Mouse (Mus musculus) MEL (cell line): ENCODE data around the gene Sgms1. TPM values are rescaled to one million over a fixed set of nuclear protein-coding genes. Genes with fewer than 3 reads are reported as not detected.

Experiments used
- DNase-seq: peaks from one replicate; pipeline ENCODE4 v3.0.0; 2011; ENCODE audit warnings: low read depth, low spot score
- H3K27ac ChIP-seq: 2 replicates; pipeline ENCODE4 v1.5.1; 2012; ENCODE audit warnings: low read depth, mild to moderate bottlenecking, control low read depth, low read length, moderate library complexity; ENCODE audit not compliant: control insufficient read depth
- H3K27me3 ChIP-seq, 2 experiments: fragments of 150-350 bp in 1 of 2; sonication (generic) in 1 of 2; 2 replicates each; pipeline ENCODE4 v1.6.1; 2012; ENCODE audit warnings: low read length in 2 of 2, mild to moderate bottlenecking in 2 of 2, improper control_type of control experiment in 1 of 2, moderate library complexity in 1 of 2; ENCODE audit not compliant: insufficient read depth in 2 of 2, control insufficient read depth in 1 of 2
- H3K36me3 ChIP-seq, 2 experiments: 2 replicates each; pipeline ENCODE4 v1.6.1; 2012 to 2014; ENCODE audit warnings: low read length in 2 of 2, improper control_type of control experiment in 1 of 2, inconsistent platforms in 1 of 2, mild to moderate bottlenecking in 1 of 2; ENCODE audit not compliant: insufficient read depth in 2 of 2, control insufficient read depth in 1 of 2
- H3K4me1 ChIP-seq, 2 experiments: fragments of 150-350 bp in 1 of 2; sonication (generic) in 1 of 2; 2 replicates each; pipeline ENCODE4 v1.6.1; 2012; ENCODE audit warnings: low read length in 2 of 2, improper control_type of control experiment in 1 of 2, mild to moderate bottlenecking in 1 of 2; ENCODE audit not compliant: insufficient read depth in 2 of 2, control insufficient read depth in 1 of 2
- H3K4me3 ChIP-seq, 2 experiments: fragments of 150-350 bp in 1 of 2; sonication (generic) in 1 of 2; 2 replicates each; pipeline ENCODE4 v1.5.1; 2012; ENCODE audit warnings: low read depth in 2 of 2, low read length in 2 of 2, mild to moderate bottlenecking in 2 of 2, moderate library complexity in 2 of 2, control low read depth in 1 of 2, improper control_type of control experiment in 1 of 2; ENCODE audit not compliant: control insufficient read depth in 1 of 2, insufficient read depth in 1 of 2
- H3K79me2 ChIP-seq: 2 replicates; pipeline ENCODE4 v1.6.1; 2012; ENCODE audit warnings: mild to moderate bottlenecking, low read length, moderate library complexity; ENCODE audit not compliant: control insufficient read depth, poor library complexity, insufficient read depth
- H3K9ac ChIP-seq: 2 replicates; pipeline ENCODE4 v1.6.1; 2012; ENCODE audit warnings: low read depth, mild to moderate bottlenecking, control low read depth, low read length, moderate library complexity; ENCODE audit not compliant: control insufficient read depth, poor library complexity, severe bottlenecking
- H3K9me3 ChIP-seq: fragments of 150-350 bp; sonication (generic); replicated peaks from 2 replicates; pipeline ENCODE4 v1.6.1; 2012; ENCODE audit warnings: mild to moderate bottlenecking, low read length, improper control_type of control experiment, moderate library complexity; ENCODE audit not compliant: insufficient read depth
- CHD1 ChIP-seq: IDR thresholded peaks from 2 replicates; pipeline ENCODE4 v1.6.1; 2012; ENCODE audit warnings: low read depth, mild to moderate bottlenecking, inconsistent platforms, low read length, improper control_type of control experiment
- ELF1 ChIP-seq: IDR thresholded peaks from 2 replicates; pipeline ENCODE4 v1.6.1; 2014; ENCODE audit warnings: low read depth, mild to moderate bottlenecking, inconsistent platforms, low read length, improper control_type of control experiment, moderate library complexity
- EP300 ChIP-seq, 2 experiments: IDR thresholded peaks; 2 replicates each; pipeline ENCODE4 v1.6.1; 2011; ENCODE audit warnings: improper control_type of control experiment in 2 of 2, low read length in 2 of 2, low read depth in 1 of 2, mild to moderate bottlenecking in 1 of 2
- ETS1 ChIP-seq: IDR thresholded peaks from 2 replicates; pipeline ENCODE4 v1.6.1; 2012; ENCODE audit warnings: low read depth, mild to moderate bottlenecking, inconsistent platforms, low read length, improper control_type of control experiment, moderate library complexity
- GABPA ChIP-seq: IDR thresholded peaks from 2 replicates; pipeline ENCODE4 v1.6.1; 2012; ENCODE audit warnings: low read depth, mild to moderate bottlenecking, inconsistent platforms, low read length, improper control_type of control experiment, moderate library complexity
- GATA1 ChIP-seq: IDR thresholded peaks from 2 replicates; pipeline ENCODE4 v1.6.1; 2011; ENCODE audit warnings: low read depth, low read length, improper control_type of control experiment
- MAFK ChIP-seq: IDR thresholded peaks from 2 replicates; pipeline ENCODE4 v1.6.1; 2011; ENCODE audit warnings: low read depth, mild to moderate bottlenecking, low read length, improper control_type of control experiment, borderline replicate concordance
- MAX ChIP-seq: IDR thresholded peaks from 2 replicates; pipeline ENCODE4 v1.6.1; 2011; ENCODE audit warnings: low read length, improper control_type of control experiment
- MEF2A ChIP-seq: IDR thresholded peaks from 2 replicates; pipeline ENCODE4 v1.6.1; 2014; ENCODE audit warnings: low read depth, mild to moderate bottlenecking, inconsistent platforms, low read length, improper control_type of control experiment; ENCODE audit not compliant: poor library complexity, insufficient replicate concordance, severe bottlenecking; ENCODE audit errors: extremely low read depth
- NRF1 ChIP-seq: IDR thresholded peaks from 2 replicates; pipeline ENCODE4 v1.6.1; 2014; ENCODE audit warnings: low read depth, mild to moderate bottlenecking, inconsistent platforms, low read length, improper control_type of control experiment, moderate library complexity; ENCODE audit not compliant: poor library complexity, insufficient read depth, severe bottlenecking
- RCOR1 ChIP-seq: IDR thresholded peaks from 2 replicates; pipeline ENCODE4 v1.6.1; 2012; ENCODE audit warnings: low read depth, mild to moderate bottlenecking, inconsistent platforms, low read length, improper control_type of control experiment
- TAL1 ChIP-seq: IDR thresholded peaks from 2 replicates; pipeline ENCODE4 v1.6.1; 2012; ENCODE audit warnings: mild to moderate bottlenecking, inconsistent platforms, low read length, moderate library complexity, mixed read lengths
- USF1 ChIP-seq: IDR thresholded peaks from 2 replicates; pipeline ENCODE4 v1.6.1; 2014; ENCODE audit warnings: low read depth, mild to moderate bottlenecking, inconsistent platforms, low read length, improper control_type of control experiment, moderate library complexity
- ZC3H11A ChIP-seq: IDR thresholded peaks from 2 replicates; pipeline ENCODE4 v1.6.1; 2012; ENCODE audit warnings: low read depth, mild to moderate bottlenecking, inconsistent platforms, low read length, improper control_type of control experiment
- ZNF384 ChIP-seq: IDR thresholded peaks from 2 replicates; pipeline ENCODE4 v1.6.1; 2012; ENCODE audit warnings: low read depth, mild to moderate bottlenecking, inconsistent platforms, low read length, improper control_type of control experiment
- polyA plus RNA-seq, 2 experiments: library from polyadenylated mRNA; stranded (reverse) in 1 of 2; unstranded in 1 of 2; fragments of >175 nt in 1 of 2; fragments of >200 nt in 1 of 2; gene quantifications; 2 replicates each; pipeline versions ENCODE4 v1.2.1 to v1.2.4; 2012; ENCODE audit warnings: low replicate concordance in 2 of 2, low read depth in 1 of 2; ENCODE audit not compliant: insufficient read length in 2 of 2, insufficient read depth in 1 of 2, missing spikeins in 1 of 2
- total RNA-seq: library from RNA; depleted of rRNA; stranded (reverse); fragments of 300-350 nt; gene quantifications from 2 replicates; pipeline ENCODE4 v1.2.3, GENCODE M21; 2012

The Sgms1 gene
- total and polyA plus RNA-seq, 3 experiments = 16.3 to 18.5 TPM; not detected in 1

- DNase-seq = no peak
- Histone ChIP-seq H3K36me3 (peaks cover 0 to 69% of the 10 kb centered on the region in 2 experiments; a peak in 2 of 4 replicates), H3K27ac (no peak overlapping the region), H3K27me3 (no peaks in the 10 kb centered on the region), H3K9ac (no peak overlapping the region), H3K4me1 (peaks cover 41 to 53% of the 10 kb centered on the region in 2 experiments), H3K4me3 (no peak overlapping the region), H3K9me3 (no peaks in the 10 kb centered on the region), H3K79me2 (no peaks in the 10 kb centered on the region; the same call in 1 of the 2 replicates)
- TF ChIP-seq NRF1 = no peak
- TF ChIP-seq MAFK = no peak
- TF ChIP-seq GABPA = no peak
- no peak for TF ChIP-seq ZNF384
- TF ChIP-seq TAL1 = no peak
- no peak for TF ChIP-seq MEF2A
- no peak for TF ChIP-seq ZC3H11A
- TF ChIP-seq USF1 = no peak
- no peak for TF ChIP-seq CHD1
- TF ChIP-seq RCOR1 = no peak
- no peak for TF ChIP-seq GATA1
- TF ChIP-seq EP300 (IDR thresholded peaks at IDR 0.05; ENCODE audit: low read depth in 1 of 2, low read length in 2 of 2) = no peak
- no peak for TF ChIP-seq ETS1
- no peak for TF ChIP-seq MAX
Observed at GRCm38 (mm10) chr19:32259830-32260229, 129.7 kb downstream of the Sgms1 start.

GRCm38 (mm10) chr19:32259048-32259447 is 130.5 kb downstream of the Sgms1 start:
- no peaks in the 10 kb centered on the region for H3K27me3 ChIP-seq
- no peak for TF ChIP-seq CHD1
- 0 out of 2 replicates have a peak, but pooled peaks have one; percentile 29 for TF ChIP-seq GATA1
- TF ChIP-seq ZNF384 = no peak
- peak; percentile 24; the same call in 1 of the 2 replicates for TF ChIP-seq ETS1
- 0 out of 2 replicates have a peak, but pooled peaks have one; percentile 19 for TF ChIP-seq ELF1
- TF ChIP-seq EP300 (IDR thresholded peaks at IDR 0.05; ENCODE audit: low read depth in 1 of 2, low read length in 2 of 2) = peak in 1 of 2 experiments; percentile 52; a peak in 1 of 4 replicates
- peak; percentile 59; the same call in 1 of the 2 replicates for TF ChIP-seq RCOR1
- H3K4me3 ChIP-seq = no peak overlapping the region
- peaks cover 0 to 67% of the 10 kb centered on the region in 2 experiments; a peak in 2 of 4 replicates for H3K36me3 ChIP-seq
- no peaks in the 10 kb centered on the region for H3K79me2 ChIP-seq
- no peaks in the 10 kb centered on the region for H3K9me3 ChIP-seq
- H3K4me1 ChIP-seq = peaks cover 47 to 49% of the 10 kb centered on the region in 2 experiments
- H3K27ac ChIP-seq = no peak overlapping the region
- peak; percentile 67 for DNase-seq
- no peak overlapping the region for H3K9ac ChIP-seq
